Mouse (Mus musculus): Measurements from ENCODE around the gene 5730409E04Rik.

5730409E04Rik gene

DNA sequence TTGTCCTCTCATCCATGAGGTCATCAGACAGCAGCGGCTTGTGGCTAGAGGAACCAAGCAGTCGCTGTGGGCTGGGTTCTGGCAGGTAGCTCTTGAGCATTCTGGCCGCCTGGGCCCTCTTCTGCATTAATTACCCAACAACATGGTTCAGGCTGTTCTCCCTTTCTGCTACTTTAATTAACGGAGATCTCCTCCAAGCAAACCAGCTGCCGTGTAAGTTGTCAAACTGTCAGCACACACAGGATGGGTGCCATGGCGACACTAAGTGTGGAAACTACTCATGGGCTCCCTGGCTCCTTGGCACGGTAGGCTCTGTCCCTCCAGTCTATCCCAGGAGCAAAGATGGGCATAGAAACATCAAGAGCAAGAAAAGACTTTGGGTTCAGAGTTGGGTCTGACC lies 29.7 kb downstream of the 5730409E04Rik start:
- DNase-seq, result no peak

GRCm38 (mm10) chr4:126641901-126642300 lies 32.3 kb downstream of the 5730409E04Rik start:
- DNase-seq, result no peak

- DNase-seq, result no peak
Measured at GRCm38 (mm10) chr4:126643815-126644214, 34.2 kb downstream of the 5730409E04Rik start.

DNA sequence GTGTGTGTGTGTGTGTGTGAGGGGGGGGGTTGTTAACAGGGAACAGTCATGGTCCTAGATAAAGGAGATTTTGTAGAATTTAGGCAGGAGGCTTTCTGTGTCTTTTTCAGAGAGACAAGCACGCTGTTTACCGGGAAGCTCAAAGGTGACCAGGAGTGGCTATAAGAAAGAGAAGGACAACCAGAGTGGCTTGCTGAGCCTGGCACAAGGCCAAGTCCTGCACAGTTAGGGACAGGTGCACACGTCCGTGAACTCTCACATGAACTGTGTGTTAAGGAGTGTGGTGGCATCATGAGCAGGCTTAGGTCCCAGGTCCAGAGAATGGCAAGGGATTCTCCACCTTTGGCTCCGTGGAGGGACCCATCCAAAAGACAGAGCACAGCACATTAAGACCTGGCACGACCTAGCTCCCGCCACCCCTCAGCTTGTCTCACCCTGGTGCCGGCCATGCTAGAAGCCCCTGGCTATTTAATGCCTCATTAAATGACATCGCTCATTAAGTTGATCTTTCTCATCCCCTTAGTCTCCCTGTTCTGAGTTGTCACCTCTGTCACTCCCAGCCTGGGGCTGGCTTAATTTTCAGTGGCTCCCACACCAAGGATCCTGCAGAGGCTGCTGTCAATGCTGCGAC lies 34.8 kb downstream of the 5730409E04Rik start:
- no peak for DNase-seq

DNA sequence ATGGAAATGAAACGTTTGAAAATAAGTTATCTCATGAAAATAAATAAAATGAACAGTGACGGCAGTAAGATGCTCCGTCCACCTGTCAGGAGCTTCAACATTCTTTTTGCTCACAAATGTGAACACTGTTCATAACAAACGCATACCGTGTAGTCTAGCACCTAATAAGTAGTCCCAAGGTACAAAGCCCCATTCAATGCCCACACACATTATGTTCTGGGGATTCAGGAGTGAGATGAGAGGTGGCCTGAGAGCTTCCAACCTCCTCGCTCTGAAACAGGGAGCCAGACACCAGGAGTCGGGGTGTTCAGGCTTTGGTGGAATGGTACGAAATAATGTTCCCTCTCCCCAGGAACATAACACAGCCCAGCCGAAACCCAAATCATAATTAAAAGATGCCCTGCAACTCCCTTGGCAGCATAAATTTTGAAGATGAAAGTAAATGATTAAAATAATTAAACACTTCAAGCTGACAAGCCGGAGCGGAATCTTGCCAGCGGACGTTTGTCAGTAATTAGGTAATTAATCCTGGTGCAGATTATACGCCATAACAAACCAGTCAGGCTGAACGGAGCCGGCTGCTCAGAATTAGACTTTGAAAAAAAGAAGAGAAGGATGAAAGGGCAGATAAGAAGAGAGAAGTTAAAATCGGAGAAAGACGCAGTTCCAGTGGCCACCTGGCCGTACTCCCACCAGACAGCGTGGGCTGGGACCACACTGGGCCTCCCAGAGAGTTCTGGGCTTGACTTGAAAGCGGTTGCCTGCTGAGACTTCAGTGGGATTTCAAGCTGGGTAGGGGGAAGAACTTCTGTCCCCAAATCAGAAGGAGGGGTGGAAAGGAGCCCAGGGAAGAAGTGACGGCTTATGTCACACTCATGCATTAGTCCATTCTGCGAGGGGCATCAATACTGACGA lies 38.6 kb downstream of the 5730409E04Rik start:
- no peak for DNase-seq

- no peak for DNase-seq
Measured at GRCm38 (mm10) chr4:126653148-126653547, 43.5 kb downstream of the 5730409E04Rik start.

DNA sequence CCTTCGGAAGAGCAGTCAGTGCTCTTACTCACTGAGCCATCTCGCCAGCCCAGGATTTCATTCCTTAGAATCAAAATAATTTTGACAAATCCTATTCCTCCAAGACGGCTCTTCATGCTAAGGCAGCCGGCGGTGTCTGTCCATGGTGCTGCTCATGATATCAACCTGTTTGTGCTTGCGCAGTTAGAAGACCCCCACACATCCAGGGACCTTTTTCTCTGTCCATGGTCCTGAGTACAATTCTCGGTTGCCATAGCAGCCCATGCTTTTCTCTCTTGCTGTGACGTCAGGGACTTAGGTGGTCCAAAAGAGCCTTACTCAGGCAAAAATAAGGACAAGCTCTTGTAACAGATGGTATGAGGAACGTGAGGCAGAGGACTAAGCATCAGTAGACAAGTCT lies 45.7 kb downstream of the 5730409E04Rik start:
- DNase-seq, result no peak

DNA sequence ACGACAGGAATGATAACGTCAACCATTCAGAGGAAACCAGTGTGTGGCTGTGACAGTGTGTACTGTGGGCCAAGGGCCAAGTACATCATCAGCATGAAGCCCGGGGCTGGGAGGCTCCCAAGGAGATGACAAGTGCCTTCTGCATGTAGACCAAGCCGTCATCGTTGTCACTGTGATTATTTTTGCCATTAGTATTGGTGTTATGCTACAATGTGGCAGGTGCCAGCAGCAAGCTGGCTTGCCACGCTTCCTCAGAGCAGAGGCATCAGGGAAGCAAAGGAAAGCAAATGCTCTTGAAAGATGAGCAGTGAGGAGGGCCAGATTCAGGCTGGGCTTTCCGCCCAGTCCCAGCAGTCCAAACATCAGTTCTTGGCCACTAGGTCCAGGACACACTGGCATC lies 51.6 kb downstream of the 5730409E04Rik start:
- no peak for DNase-seq

Measured in thymus, adult 18-20 months (tissue).